Mouse (Mus musculus) adrenal gland, adult (tissue): Measurements from ENCODE around the gene Ryr2.

Source experiments
- DNase-seq, 2 experiments: peaks; one replicate each; pipeline ENCODE4 v3.0.0; 2022 to 2023; ENCODE audit warnings: low spot score in 1 of 2; ENCODE audit not compliant: inconsistent age in 2 of 2

Ryr2 gene

DNA sequence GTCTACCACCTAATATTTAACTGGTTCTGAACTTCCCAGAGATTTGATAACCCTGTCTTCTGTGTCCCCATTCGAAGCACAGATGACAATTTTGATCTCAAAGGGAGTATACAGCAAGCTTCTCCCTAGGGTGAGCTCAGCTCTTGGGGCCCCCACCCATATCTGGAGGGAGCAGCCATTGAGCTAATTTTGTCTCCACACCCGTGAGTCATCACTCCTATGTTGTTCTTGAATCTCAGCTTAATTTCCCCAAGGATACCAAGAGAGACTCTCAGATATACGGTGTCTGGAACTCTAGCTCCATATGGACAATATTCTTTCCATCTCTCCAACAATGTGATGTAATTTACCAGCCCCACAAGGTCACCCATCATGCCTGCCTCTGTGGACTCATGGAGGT is 66.8 kb downstream of the Ryr2 start:
- peak in 1 of 2 experiments; percentile 49 for DNase-seq

DNA sequence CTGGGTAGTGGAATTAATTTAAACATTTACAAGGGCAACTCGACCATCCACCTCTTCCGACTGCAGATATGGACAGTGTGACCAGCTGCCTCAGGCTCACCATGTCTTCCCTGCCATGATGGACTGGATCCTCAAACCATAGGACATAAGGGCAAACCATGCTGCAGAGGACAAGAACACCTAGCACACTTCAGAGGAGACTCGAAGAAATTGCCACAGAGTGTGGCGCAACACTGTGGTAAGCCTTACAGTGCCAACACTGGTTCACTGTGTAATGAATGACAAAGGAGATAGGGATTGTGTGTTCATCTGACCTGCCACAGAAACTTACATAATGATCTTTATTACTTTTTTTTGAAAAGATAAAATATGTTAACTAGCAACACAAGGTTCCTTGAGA is 68.1 kb downstream of the Ryr2 start:
- peak in 1 of 2 experiments; percentile 75 for DNase-seq

DNA sequence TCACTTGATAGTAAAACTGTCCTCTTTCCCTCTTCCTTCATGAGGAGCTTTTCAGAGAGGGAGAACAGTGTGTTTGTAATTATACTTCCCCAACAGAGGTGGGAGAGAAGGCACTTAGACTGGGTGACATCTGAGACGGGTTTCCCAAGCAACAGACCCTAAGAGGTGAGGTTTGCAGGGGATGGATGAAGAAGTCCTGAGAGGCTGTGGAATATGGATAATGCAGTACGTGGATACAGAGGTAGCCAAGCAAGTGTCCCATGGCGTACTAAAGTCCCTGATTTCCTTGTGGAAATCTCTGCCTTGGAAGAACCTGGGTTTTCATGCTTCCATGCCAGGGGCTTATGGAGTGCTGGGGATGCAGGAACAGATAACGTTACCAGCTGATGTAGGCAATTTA is 69.5 kb downstream of the Ryr2 start:
- peak in 1 of 2 experiments; percentile 66 for DNase-seq

DNA sequence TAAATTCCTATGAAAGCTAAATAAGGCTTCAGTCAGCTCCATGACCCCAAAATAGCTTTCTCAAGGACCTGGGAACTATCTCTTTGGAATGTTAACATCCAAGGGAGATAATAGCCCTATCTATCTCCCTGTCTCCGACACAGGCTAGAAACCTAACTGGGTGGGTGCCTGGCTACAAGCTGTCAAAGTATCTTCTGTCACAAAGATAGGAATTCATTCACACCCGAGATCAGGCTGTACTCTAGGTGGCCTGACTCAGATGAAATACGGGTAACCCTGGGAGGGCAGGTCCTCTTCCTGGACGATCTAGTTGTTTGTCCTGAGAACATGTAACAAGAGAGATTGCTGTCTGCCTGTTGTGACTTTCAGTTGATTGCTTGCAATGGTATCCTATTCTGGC is 69.9 kb downstream of the Ryr2 start:
- peak in 1 of 2 experiments; percentile 60 for DNase-seq

DNA sequence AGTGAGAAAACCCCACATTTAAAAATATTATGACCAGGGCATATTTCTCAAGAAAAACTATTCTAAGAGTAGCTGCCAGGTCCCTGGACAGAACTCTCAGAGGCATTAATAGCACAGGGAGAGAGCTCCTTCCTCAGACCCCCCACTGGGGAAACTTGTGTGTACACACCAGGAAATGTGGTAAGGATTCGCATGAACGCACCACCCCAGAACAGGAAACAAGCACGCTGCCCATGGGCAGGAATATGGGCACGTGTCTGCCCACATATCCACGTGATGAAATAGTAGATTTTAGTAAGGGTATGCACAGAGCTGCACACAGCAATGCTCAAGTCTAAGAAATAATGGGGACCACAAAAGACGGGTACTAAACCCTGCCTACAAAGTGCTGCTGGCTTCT is 72.8 kb downstream of the Ryr2 start:
- no peak for DNase-seq

DNA sequence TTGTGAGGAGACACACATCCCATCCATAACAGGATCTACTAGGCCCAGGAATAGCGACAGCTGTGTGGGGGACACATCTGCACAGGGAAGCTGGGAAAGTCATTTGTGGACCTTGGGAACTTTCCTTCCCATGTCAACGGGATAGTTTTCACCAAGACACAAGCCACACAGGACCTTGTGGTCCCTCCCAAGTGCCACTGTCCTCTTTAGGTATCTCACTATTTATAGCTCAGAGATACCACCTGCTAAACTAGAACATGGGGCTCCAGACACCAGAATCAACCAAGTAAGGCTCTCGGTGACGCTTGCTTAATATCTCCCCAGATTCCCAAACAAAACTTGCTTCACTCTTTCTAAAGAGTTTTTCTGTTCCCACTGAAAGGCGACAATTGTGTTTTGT is 73.5 kb downstream of the Ryr2 start:
- DNase-seq, result no peak

DNA sequence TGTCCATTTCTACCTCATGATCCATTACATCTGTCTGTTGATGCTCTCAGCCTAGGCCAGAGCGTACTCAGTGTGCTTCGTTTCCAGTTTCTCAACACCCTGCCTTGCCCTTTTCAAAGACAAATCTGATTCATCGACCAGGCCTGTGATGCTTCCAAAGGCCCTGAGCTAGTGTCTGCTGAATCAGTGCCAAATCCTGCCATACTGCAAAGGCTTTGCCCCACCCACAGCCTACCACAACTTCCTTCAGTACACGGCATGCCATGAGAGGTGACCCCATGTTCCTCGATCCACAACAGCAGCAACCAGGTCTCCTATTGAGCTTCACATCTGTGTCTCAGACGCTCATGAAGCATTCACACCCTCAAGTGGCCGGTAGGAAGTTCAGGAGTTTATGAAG is 76.9 kb downstream of the Ryr2 start:
- peak; percentile 64 to 85 for DNase-seq

DNA sequence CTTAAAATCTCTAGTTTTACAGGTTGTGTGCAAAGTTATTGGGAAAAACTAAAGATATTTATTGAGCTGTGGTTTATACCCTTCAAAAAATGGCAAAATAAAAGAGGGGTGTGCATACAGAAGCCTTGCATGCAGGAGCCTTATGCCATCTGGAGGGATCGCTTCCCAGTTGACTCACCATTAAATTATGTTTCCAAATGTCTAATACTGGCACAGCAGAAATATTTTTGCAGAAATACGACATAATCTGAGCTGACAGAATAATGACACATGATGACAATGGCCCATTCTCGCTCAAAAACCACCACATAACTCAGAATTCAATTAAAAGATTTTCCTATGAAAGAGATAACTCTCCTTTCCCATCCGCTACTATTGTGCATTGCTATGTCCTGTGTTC is 77.4 kb downstream of the Ryr2 start:
- DNase-seq, result no peak

DNA sequence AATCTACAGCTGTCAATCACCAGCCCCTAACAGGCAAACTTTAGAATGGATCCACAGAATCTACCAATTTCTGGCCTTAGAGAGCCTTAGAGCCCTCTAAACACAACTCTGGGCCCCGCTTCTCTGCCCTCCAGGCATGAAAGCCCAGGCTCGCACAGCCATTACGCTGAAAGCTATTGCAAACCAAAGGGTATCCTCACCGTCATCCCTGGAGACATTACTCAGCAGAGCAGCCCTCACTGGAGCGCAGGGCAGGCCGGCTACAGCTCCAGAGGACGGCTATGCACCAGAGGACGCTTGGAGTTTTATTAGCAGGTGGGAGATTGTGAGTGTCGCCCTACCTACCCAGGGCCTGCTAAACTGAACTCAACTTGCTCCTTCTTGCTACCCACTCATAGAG is 88.7 kb downstream of the Ryr2 start:
- DNase-seq, result peak in 1 of 2 experiments; percentile 37

DNA sequence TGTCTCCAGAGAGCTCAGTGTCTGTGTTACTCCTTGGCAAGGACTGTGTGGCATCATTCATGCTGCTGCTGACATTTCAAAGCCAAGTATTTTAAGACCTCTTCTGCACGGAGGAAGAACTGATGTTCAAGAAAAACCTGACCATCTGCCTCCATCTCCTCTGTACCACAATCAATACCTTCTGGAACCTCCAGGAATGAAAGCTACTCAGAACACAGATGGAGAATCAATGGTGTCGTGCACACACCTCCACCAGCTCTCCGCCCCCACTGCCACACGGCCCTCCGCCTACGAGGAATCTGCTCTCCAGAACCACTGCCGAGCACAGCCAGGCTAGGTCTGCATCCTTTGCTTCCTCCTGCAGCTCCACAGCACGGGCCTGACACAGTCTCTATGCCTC is 92.8 kb downstream of the Ryr2 start:
- no peak for DNase-seq

DNA sequence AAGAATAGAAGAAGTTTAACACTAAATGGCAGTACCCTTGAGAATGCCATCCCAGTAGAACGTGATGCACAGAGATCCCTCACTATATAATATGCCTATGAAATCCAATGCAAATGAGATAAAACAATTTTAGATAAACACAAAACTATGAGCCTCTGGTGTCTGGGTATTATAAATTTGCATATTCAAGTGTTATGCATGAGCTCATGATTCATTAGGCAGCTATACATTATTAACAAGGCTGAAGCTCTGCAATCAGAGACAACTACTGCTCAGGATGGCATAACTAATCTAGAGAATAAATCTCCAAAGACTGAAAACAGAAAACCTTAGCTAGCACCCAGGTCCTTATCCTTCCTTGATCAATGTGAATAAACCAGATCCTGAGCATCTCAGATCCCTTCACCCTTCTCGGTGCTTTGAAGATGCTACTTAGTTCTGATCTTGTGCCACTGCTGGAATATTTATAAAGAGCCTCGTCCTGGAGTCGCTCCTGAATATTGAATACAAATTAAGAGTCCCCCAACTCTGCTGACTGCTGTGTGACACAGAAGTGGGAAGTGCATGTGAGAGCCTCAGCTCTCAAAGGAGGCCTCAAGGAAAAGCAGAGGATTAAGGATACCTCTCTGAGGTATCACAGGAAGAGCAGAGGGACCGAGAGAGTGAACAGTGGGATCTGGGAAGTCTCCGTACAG is 97.6 kb downstream of the Ryr2 start:
- DNase-seq, result no peak

DNA sequence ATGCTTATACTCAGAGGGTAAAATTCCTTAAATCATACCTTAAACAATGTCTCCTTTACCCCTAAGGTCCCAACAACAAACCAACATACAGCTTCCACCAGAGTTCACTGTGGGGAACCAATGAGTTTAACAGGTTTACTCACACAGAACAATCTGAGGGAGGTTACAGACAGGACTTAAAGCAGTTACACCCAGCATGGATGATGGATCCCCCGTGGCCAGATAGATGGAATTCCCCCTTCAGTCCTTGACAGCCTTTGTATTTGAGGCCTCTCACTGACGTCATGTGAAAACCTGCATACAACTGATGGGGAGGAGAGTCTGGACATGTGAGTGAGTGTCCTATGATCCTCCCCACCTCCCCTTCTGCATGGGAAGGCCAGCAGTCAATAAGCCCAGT is 99.2 kb downstream of the Ryr2 start:
- DNase-seq, result no peak

DNA sequence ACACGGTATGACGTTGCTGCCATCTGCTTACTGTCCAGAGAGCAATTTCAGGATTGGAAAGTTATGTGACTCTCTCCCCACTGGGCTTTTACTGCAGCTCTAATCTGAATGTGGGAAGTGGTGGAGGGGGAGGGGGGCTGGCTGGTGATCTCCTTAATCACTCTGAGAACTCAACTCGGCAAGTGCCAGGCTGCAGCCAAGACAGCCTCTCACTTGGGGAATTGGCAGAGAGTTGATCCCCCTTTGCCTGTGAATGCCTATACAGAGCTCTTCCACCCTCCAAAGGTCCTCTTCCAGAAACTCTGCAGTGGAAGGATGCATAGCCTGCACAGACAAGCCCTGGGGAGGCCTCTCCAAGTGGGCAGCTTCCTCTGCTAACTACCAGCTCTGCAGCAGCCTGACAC is 104.9 kb downstream of the Ryr2 start:
- no peak for DNase-seq

DNA sequence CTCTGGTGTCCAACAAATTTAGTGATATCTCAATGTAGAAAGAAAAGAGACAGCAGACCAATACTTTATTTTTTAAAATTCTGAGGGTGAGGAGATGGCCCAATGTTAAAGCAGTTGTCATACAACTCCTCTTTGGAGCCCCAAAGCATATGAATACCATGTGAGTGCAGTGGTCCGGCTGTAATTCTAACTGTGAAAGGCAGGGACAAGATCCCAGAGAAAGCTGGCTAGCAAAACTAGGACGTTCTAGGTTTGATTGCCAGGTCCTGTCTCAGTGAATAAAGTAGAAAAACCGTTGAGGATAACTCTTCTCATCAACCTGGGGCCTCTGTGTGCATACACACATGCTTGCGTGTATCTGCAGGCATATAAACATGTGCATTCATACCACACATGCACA is 106.9 kb downstream of the Ryr2 start:
- no peak for DNase-seq

DNA sequence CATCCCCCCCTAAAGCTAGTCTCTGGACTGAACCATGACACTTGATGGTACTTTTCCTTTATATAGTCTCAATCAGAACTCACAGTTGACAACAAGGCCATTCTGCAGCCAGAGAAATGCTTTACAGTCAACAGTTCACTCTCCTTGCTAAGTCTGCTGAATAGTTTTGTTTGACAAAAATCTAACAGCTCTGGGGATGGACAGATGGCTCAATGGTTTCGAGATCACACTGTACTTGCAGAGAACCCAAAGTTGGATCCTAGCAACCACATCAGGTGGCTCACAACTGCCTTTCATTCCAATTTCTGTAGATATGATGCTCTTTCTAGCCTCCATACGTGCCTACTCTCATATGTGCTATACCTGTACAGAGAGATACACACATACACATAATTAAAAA is 109.4 kb downstream of the Ryr2 start:
- no peak for DNase-seq

DNA sequence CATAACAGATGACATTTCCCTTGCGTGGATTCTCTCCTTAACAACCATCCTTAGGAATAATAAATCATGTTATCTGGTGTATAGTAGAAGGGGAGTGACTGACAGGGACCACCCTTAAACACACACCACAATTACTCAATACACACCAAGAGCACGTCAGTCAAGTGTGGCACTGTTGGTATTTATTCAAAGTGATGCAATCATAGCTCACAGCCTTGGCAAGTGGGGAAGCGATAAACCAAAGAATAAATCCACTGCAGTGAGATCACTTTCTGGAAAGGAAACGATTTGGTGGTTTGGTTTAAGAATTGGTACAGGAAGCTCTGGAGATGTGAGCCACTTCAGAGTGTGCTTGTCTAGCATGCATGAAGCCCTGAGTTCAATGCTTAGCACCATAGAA is 119.2 kb downstream of the Ryr2 start:
- DNase-seq, result peak; percentile 33 to 78

DNA sequence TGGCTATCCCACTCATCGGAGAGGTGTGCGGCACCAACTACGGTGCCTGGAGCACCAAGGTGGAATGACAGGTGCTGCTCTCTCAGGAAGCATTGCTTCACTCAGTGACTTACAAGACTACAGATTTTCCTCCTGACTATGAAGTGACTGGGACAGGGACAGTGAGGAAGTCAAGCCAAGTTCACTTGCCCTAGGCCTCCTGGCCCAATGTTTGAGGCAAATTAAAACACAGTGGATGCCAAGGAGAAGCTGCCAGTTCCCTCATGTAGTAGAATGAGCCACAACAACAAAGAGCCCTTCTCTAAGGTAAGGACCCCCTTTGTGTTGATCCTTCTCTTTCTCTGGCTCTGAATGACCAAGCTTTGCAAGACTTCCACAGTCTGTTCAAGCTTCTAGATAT is 121.7 kb downstream of the Ryr2 start:
- no peak for DNase-seq

DNA sequence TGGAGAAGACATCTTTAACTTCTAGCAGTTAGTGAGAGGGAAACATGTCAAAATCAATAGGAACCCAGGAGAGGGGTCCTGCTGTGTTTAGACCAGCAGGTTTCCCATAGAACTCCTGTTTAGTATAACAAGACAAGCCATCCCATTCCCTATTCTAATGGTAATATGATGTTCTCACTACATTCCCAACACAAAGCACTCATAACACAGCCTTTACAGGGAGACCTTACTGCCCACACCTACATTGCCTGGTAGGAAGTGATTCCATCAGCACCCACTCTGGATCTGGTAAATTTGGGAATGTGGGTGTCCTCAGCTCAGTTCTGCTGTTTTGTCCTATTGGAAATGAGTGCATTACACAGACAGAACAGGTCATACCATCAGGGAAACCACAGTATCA is 127.7 kb downstream of the Ryr2 start:
- no peak for DNase-seq

DNA sequence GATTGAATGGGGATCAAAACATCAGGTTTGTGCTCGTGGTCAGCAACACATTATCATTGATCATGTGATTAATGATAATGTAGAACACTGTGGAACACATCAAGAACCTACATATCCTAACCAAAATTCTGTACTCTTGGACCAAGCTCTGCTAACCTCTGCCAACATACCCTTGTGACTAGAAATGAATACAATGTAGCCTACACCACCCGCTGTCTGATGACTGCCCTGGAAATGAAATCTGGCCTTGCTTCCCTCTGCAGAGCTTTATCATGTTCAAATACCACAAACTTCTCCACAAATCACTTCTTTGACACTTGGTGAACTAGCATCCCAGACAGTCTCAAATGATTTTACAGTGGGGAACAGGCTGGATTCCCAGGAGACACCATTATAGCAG is 128.4 kb downstream of the Ryr2 start:
- DNase-seq, result no peak

DNA sequence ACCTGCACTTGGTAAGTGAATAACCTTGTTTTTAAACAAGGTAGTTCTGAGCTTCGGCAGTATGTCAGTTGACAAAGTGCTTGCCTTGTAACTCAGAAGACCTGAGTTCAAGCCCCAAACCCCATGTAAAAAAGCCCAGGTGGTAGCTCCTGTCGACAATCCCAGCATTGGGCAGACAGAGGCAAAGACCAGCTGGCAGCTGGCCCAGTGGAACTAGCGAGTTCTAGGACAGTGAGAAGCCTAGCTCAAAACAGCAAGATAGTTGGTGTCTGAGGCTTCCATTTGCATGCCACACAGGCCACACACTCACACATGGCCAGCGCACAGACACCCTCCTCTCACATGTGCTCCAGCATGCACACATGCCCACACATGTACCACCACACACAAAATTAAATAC is 129.1 kb downstream of the Ryr2 start:
- DNase-seq, result no peak

DNA sequence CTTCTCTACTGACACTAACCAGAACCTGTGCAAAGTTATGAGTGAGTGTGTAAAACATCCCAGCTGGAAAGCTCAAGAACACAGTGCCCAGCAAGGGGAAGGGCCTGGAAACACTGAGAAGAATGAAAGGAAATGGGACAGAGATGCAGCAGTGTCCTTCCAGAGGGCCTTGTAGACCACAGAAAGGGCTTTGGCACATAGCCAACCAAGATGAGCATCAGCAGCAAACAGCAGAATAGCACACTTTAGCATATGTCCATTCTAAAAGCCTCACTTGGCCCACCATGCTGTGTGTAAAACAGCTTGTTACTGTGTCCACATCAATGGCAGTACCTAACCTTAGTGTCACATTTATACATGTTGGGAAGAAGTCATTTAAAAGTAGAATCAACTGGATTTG is 142.4 kb downstream of the Ryr2 start:
- DNase-seq, result peak in 1 of 2 experiments; percentile 30

DNA sequence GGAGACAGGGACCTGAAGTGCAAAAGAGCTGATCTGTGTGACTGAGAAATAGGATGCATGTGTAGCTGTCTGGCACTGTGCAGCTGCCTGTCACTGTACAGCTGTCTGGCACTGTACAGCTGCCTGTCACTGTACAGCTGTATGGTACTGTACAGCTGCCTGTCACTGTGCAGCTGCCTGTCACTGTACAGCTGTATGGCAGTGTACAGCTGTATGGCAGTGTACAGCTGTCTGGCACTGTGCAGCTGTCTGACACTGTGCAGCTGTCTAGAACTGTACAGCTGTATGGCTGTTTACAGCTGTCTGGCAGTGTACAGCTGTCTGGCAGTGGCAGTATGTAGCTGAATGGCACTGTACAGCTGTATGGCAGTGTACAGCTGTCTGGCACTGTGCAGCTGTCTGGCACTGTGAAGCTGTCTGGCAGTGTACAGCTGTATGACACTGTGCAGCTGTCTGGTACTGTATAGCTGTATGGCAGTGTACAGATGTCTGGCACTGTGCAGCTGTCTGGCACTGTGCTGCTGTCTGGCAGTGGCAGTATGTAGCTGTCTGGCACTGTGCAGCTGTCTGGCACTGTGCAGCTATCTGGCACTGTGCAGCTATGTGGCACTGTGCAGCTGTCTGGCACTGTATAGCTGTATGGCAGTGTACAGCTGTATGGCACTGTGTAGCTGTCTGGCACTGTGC is 147.1 kb downstream of the Ryr2 start:
- DNase-seq, result no peak

DNA sequence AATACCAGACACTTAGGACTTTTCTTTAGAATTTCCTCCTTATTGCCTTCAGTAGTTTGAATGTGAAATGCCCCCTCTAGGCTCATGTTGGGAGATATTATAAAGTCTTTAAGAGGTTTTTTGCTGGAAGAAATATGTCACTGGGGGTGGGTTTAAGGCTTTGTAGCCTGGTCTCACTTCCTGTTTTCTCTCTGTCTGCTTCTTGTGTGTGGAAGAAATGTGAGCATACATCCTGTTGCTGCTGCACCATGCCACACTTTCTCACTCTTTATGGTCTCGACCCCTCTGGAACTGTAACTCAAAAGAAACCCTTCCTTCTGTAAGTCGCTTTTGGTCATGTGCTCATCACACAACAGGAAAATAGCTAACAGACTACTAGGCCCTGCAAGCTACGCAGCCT is 147.9 kb downstream of the Ryr2 start:
- no peak for DNase-seq
